Mouse (Mus musculus): Measurements from ENCODE around the gene Cyp26c1.

Gene Cyp26c1

DNA sequence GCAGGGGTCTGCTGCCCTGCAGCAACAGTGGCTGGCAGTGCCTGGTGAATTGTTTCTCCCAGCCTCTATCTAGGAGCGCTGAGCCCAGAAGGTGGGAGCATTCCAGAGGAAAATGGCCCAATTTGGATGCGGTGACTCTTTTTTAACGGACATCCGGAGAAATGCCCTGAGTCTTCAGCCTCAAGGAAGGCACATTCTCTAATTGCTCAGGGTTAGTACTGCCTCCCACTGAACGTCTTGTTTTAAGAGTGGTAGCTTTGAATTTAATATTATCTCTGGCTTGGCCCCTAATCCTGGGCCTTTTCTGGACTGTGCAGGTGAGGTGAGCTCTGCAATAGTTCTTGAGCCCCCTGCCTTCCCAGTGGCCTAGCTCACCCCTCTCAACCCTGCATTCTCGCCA lies at the start of gene Cyp26c1:
Gene Cyp26c1, plus strand, starts transcription at position 301 of the 400 bp plus-strand sequence.
- no peak for DNase-seq (ENCODE audit: low spot score in 2 of 2)

DNA sequence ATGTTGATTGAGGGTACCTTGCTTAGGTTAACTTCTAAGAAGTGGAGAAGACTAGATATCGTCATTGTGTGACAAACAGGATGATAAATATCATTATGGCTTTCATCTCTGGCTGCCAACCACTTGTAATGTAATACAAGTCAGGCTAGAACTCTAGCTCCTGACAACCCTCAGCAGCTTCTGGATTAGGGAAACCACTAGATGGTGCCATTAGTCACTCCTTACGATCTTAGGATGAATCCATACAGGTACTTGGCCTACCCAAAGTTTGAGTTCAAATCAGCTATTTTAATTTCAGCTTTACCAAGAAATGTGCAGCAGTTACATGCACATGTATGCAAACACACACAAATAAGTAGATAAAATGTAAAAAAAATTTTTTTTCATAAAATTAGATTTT lies 37.4 kb upstream of the Cyp26c1 start:
- DNase-seq (ENCODE audit: low spot score in 2 of 2) = no peak

DNA sequence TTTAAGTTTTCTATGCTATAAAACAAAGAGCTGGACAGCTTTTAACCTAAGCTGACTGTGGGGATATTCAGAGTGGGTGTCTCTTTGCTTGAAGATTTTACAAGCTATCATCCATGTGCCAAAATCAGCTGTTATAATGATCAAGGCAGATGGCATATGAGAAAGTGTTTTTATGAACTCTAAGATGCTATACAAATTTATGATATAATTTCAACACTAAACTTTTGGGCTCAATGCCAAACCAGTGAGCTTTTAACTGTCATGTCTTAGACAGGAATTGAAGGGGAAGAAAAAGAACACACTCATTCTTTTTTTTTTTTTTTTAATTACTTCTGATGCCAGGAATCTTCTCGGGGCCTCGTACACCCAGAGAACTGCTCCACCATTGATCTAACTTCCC lies 34.9 kb upstream of the Cyp26c1 start:
- no peak for DNase-seq (ENCODE audit: low spot score in 2 of 2)

DNA sequence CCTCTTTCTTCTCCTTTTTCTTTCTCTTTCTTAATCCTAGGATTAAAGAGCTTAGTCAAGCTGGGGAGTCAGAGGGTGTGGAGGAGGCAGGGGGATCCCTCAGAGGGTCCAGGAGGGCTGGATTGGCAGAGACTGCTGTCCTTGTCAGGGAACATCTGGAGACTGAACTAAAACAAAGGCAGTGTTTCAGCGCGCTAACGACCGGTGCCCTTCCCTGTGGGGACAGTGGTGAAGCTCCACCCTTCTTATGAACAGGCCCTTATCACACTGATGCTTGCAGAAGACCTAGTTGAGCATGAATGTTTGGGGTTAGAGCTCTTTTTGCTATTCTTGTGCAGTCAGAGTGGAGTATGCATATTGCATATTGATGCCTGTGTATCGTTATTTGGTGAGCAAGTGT lies 31.4 kb upstream of the Cyp26c1 start:
- DNase-seq (ENCODE audit: low spot score in 2 of 2) = no peak

DNA sequence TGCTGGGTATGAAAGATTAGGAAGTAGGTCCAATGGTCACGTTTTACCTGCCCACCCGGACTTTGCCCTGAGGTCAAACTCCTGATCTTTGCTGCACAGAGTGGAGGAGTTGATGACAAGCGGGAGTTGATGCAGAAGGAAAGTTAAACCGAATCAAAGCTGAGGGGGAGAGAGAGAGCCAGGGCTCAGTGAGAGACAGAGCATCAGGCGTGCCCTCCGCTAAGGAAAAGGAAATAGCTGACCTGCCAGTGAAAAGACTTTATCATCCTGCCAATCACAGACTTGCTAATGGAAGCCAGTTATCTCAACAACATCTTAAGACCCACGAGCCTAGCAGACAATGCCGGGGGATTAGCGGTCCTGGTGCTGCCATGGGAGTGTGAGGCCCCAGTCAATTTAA lies 28.9 kb upstream of the Cyp26c1 start:
- DNase-seq (ENCODE audit: low spot score in 2 of 2) = no peak

DNA sequence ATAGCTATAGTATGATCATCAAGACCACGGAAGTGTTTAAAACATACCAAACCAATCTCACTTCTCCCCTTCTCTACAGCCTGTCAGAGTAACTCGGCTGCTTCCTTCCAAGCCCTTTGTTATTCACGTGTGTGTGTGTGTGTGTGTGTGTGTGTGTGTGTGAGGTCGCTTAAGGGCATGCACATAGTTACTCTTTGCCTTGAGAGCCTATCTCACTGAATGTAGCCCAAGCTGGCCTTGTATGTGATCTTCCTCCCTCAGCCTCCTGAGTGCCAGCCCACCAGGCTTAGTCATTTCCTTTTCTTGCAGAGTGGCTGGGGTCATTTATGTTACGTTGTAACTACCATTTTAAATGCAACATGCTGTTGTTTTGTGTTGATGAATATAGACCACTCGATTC lies 20.1 kb upstream of the Cyp26c1 start:
- no peak for DNase-seq (ENCODE audit: low spot score in 2 of 2)

DNA sequence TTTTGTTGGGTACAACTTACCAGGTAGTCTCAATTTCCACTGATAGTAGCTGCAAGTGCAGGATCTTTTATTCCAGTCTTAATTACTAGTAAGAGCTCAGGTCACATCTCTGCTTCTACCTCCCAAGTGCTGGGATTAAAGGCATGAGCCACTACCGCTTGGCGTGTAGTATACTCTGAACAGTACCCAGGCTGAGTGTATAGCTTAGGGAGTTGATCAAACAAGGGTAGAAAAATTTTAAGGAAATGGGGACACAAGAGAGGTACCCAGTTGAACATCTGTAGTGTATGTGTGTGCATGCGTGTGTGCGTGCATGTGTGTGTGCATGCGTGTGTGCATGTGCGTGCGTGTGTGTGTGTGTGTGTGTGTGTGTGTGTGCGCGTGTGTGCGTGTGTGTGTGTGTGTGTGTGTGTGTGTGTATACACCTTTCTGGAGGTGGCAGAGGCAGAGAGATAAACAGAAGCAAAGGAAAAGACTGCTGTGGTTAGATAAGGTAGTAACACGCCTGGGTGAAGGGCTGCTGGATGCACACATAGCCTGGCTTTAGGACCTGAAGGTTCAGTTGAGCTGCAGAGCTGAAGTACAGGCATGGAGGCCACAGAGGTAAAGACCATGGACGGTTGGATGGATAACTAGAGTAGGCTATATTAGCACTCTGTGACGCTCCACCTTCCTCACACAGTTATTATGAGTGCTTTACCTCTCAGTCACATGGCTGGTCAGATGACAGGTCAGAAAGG lies 17.4 kb upstream of the Cyp26c1 start:
- peak in 1 of 2 experiments; percentile 35 for DNase-seq (ENCODE audit: low spot score in 2 of 2)

DNA sequence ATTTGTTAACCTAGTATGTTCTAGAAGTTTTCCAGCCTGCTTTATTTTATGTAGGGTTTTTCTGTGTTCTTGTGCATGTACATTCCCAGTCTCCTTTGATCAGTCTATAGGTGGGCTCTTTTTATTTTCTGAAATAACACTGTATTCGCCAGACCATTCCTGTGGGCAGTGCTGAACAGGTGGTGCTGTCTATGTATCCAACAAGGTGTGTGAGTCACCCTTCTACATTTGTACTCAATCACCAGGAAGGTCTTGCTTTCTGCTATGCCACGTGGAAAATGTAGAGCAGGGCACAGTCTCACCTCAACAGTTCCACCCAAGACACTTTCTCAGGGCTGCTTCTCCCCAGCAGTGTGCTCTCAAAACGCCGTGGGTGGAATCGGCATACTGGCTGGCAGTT lies 16.7 kb upstream of the Cyp26c1 start:
- DNase-seq (ENCODE audit: low spot score in 2 of 2) = no peak

DNA sequence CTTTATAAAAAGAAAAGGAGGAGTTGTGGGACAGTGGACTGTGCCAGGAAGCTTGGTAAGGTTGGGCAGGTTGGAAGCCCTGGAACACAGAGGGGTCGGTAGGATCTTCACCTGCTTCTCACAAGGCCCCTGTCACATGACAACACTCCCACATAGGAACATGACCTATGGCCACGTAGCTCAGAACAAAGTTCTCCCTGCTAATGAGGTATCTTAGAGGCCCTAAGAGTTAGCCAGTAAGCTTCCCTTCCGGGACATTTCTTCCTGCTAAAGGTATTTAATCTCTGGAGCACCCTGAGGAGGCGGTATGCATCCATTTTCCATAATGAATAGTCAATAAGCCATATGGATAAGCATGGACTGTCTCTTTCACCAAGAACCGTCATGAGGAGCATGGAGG lies 15.9 kb upstream of the Cyp26c1 start:
- no peak for DNase-seq (ENCODE audit: low spot score in 2 of 2)

DNA sequence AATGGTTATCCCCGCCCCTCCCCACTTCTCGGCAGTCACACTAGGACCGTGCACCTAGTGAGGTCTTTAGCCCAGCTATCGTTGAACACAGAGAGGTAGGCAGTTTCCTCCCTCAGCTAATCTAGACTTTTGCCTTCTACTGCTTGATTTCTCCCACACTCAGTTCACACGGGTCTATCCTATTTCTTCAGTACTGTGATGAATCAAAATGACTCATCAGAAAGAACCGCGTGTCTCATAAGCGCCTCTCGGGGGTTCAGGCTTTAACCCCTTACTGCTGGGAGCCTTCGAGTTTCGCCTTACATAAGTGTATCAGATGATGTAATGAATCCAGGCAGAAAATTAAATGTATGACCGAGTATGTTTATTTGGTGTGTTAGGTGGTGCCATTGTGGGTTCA lies 12.0 kb upstream of the Cyp26c1 start:
- DNase-seq (ENCODE audit: low spot score in 2 of 2) = no peak

DNA sequence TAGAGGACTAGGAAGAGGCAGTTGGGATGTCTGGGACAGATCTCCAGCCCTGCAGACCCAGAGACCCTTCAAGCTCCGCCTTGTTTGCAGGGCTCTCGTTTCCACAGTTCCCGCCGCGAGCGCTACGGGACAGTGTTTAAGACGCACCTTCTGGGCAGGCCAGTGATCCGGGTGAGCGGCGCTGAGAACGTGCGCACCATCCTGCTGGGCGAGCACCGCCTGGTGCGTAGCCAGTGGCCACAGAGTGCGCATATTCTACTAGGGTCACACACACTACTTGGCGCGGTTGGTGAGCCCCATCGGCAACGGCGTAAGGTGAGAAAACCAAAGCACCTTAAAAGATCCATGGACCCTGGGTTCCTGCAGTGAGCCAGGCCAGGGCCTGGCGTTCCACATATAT lies 966 bp downstream of the Cyp26c1 start:
- DNase-seq (ENCODE audit: low spot score in 2 of 2) = no peak

DNA sequence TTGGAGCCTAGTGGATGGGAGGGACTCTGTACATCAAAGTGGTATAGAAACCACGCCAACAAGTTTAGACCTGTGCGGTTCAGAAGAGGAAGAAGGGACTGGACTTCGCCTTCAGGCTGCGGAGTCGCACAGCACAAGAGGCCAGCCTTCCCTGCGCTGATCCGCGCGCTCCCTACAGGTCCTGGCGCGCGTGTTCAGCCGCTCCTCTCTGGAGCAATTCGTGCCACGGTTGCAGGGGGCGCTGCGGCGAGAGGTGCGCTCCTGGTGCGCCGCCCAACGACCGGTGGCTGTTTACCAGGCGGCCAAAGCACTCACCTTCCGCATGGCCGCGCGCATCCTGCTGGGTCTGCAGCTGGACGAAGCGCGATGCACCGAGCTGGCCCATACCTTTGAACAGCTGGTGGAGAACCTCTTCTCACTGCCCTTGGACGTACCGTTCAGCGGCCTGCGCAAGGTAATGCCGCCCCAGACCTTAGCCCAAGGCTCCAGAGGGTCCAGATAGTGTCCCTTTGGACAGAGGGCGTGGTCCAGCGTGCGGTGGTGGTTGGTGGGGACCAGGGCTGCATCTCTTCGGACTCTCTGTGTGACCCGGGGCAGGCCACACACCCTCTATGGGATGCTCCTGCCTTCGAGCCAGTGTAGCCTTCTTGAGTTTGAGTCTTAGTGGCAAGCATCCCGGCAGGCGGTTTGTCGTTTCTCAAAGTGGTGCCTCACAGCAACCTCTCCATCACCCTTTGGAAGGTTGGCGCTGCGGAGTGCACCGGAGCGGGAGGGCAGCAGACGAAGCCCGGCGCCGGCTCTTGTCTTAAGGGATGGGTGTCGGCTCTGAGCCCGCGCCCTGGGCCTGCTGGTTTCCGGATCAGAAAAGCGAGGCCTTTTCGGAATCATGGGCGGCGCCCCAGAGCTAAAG lies 1.8 kb downstream of the Cyp26c1 start:
- no peak for DNase-seq (ENCODE audit: low spot score in 2 of 2)

DNA sequence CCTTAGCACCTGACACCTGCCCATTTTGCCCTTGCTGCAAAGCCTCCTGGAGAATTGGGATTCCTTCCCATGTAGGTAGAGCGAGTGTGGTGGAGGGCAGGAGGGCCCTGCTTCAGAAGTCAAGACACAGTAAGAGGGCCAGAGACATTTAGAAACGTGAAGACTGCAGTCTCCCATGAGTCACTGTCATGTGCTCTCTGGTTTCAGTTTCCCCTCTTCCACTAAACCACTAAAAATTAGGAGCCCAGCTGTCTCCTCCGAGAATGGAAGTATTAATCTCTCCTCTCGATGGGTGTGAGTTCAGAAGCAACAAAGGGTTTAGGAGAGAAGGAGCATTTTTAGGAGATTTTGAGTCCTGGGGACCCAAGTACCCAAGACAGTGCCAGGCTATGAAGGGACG lies 4.1 kb downstream of the Cyp26c1 start:
- no peak for DNase-seq (ENCODE audit: low spot score in 2 of 2)

DNA sequence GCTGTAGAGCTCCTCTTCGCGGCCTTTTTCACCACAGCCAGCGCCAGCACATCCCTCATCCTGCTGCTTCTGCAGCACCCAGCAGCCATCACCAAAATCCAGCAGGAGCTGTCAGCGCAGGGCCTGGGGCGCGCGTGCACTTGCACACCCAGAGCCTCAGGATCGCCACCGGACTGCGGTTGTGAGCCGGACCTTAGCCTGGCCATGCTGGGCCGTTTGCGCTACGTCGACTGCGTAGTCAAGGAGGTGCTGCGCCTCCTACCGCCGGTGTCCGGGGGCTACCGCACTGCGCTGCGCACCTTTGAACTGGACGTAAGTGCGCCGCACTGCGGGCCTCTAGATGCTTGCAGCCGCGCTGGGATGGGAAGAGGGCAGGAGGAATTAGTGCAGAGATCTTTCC lies 5.3 kb downstream of the Cyp26c1 start:
- DNase-seq (ENCODE audit: low spot score in 2 of 2) = no peak

DNA sequence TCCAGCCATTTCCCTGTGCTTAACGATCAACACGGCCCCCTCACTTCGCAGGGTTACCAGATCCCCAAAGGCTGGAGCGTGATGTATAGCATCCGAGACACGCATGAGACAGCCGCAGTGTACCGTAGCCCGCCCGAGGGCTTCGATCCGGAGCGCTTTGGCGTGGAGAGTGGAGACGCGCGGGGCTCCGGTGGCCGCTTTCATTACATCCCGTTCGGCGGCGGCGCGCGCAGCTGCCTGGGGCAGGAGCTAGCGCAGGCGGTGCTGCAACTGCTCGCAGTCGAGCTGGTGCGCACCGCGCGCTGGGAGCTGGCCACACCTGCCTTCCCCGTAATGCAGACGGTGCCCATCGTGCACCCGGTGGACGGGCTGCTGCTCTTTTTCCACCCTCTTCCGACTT lies 7.5 kb downstream of the Cyp26c1 start:
- peak in 1 of 2 experiments; percentile 51 for DNase-seq (ENCODE audit: low spot score in 2 of 2)

DNA sequence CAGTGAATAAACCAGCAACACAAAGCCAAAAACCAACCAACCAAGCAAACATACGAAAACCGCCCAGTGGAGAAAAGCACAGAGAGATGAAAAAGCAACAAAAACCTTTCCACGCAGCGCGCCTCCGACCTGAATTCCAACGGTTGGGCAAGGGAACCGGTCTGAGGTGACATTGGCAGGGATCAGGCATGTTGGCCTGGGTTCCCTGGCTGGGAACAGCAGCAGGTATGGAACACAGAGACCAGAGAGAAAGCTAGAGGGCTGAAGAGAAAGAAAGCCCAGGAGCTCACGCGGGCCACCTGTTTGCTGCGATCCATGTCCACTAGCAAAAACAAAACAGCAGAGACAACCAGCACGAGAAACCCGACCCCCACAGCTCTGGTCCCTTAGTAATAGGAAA lies 9.8 kb downstream of the Cyp26c1 start:
- DNase-seq (ENCODE audit: low spot score in 2 of 2) = no peak

DNA sequence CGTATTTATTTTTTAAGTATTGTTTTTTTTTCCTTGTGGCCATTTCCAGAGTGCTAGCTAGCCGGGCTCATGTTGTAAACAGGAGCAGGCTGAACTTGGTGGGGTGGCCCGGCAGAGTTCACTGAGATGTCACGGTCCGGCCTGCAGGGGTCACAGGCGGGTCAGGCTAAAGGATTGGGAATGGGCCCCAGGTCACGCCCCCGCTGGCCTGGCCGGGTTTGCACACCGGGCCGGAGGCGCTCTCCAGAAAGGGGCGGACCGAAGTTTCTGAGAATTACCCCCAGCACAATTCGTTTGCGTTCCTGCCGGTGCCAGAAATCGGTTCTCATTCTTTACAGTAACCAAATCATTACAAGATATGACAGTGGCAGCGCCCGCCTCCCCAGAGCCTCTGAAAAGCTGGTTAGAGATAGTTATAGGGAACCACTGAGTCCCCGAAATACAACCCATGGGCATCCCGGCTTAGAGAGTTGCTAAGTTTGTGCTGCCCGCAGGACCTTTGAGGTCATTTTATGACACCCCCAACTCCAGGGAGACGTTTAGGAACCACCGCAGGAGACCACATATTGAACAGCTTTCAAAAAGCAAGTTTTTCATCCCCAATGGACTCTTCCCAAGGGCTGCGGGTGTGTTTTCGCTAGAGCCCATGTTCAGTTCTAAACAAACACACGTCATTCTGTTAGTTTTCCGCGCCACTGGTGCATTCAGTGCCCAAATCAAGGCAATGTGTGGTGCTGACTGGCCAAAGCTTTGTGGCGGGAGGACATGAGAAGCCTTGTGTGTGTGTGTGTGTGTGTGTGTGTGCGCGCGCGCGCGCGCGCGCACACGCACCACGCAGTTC lies 10.6 kb downstream of the Cyp26c1 start:
- DNase-seq (ENCODE audit: low spot score in 2 of 2) = no peak

DNA sequence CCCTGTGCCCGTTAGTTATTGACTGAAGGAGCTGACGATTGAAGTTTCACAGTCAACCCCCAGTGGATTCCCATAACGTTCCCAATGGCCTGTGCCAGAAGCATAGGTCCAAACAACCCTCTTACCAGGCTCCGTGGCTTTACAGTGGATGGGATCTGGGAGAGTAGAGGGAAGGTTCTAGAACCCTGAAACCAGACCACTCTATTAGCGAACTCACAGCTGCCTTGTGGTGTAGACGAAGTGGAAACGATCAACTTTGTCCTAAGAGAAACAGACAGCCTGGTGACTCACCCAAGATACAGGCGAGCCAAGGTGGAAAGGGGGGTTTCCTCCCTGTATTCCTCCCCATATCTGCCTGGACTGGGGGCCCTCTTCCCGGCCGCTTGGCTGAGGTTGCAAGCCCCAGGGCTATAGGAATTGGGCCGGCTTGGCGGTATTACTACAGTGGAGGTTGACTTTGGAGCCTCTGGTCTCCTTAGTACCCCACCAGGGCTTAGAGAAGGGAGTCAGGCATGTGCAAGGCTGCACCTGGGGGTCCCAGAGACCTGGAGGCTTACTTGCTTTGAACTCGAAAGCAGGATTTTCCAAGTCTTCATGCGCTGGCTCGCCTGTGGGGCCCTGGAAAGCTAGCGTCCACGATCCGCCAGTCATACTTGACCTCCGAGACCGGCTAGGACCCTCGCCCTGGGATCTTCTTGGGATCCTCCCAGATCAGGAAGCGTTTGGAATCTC lies 11.4 kb downstream of the Cyp26c1 start:
- no peak for DNase-seq (ENCODE audit: low spot score in 2 of 2)

DNA sequence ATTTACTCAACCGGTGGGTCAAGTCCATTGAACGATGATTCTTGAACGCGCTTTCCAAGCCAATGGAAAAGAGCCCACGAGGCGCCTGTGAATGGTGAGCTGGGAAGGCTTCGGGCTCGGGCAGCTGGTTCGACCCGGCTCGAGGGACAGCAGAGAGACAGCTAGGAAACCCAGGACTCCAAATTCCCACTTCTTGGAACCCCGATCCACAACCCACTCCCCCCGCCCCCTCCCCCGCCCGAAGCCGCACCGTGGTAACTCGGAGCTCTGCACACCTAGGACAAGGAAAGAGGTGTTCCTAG lies 11.9 kb downstream of the Cyp26c1 start:
- no peak for DNase-seq (ENCODE audit: low spot score in 2 of 2)

DNA sequence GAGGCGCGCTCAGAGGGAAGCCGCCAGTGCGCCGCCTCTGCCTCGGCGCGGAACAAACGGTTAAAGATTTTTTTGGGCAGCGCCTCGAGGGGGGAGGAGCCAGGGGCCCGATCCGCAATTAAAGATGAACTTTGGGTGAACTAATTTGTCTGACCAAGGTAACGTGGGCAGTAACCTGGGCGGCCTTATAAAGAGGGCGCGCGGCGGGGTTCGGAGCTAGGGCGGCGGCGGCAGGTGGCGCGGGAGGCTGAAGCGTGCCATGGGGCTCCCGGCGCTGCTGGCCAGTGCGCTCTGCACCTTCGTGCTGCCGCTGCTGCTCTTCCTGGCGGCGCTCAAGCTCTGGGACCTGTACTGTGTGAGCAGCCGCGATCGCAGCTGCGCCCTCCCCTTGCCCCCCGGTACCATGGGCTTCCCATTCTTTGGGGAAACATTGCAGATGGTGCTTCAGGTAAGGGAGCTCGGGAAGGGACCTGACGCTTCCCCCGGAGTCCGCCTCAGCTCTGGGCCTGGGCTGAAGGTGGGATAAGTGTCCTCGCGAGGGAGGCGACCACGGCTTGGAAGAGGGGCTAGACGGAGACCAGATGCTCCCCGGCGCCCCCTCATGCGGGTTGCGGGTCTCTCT lies 12.4 kb downstream of the Cyp26c1 start, which contains the start of gene Cyp26a1:
Gene Cyp26a1, plus strand, starts transcription at position 148 of the 622 bp plus-strand sequence.
- no peak for DNase-seq (ENCODE audit: low spot score in 2 of 2)
